Comparison of ENCODE assay signal across 15 mouse cellular contexts in genomic region chr9:120069779-120070178, GRCm38 (mm10). TPM values are rescaled to one million over a fixed set of nuclear protein-coding genes. Genes with fewer than 3 reads are reported as not detected.
A peak's percentile ranks its signal among the peaks of the same experiment; 100 is the strongest.
DNase-seq lines count a peak whose midpoint lies in the region; ATAC-seq and TF ChIP-seq lines count a peak whose summit lies in the region.
"Had no signal": no experiment of that assay in that cellular context is flagged by ENCODE, and none has a peak within 500 bp of the region (broad histone marks: within the 10 kb centered on the region; RNA-seq: fewer than 3 reads in every experiment).

Gene Cx3cr1 (minus strand): TSS chr9:120069879.

- H3K27me3 ChIP-seq in intestine, embryonic 14.5 days (replicated peaks; ENCODE audit: control insufficient read depth, insufficient read depth, low read length), result no peaks in the 10 kb centered on the region
- no peaks in the 10 kb centered on the region for H3K27me3 ChIP-seq in intestine, embryonic 16.5 days (replicated peaks; ENCODE audit: control insufficient read depth, insufficient read depth, low read length)
- no peaks in the 10 kb centered on the region for H3K27me3 ChIP-seq in spleen, adult 2 months (ENCODE audit: control insufficient read depth, insufficient read depth, low read length)
- H3K27me3 ChIP-seq in limb, embryonic 14.5 days (ENCODE audit: control insufficient read depth, insufficient read depth, low read length), result no peaks in the 10 kb centered on the region
- H3K27me3 ChIP-seq: embryonic facial prominence, embryonic 12.5 days; heart, embryonic 13.5 days; midbrain, embryonic 13.5 days had no signal

- TF ChIP-seq POLR2A in spleen, adult 2 months (IDR thresholded peaks at IDR 0.05; ENCODE audit: low read depth, low read length), result no peak
- no peak for TF ChIP-seq POLR2A in limb, embryonic 14.5 days (IDR thresholded peaks at IDR 0.05; ENCODE audit: borderline replicate concordance, extremely low read depth, insufficient read depth, insufficient read length)

- H3K9me3 ChIP-seq in intestine, embryonic 14.5 days (ENCODE audit: control insufficient read depth, low read length), result no peaks in the 10 kb centered on the region
- H3K9me3 ChIP-seq in intestine, embryonic 16.5 days (ENCODE audit: control insufficient read depth, low read length), result no peaks in the 10 kb centered on the region
- H3K9me3 ChIP-seq in limb, embryonic 14.5 days (ENCODE audit: control insufficient read depth, low read length), result no peaks in the 10 kb centered on the region
- H3K9me3 ChIP-seq: embryonic facial prominence, embryonic 12.5 days; heart, embryonic 13.5 days; midbrain, embryonic 13.5 days had no signal

- ATAC-seq in intestine, embryonic 14.5 days (replicated peaks; ENCODE audit: low FRiP score, low TSS enrichment, low read depth), result no peak
- ATAC-seq in intestine, embryonic 16.5 days, result no peak
- ATAC-seq in limb, embryonic 14.5 days (ENCODE audit: low FRiP score, low read depth), result no peak
- ATAC-seq: midbrain, embryonic 13.5 days; Patski had no signal

- DNase-seq in intestine, embryonic 14.5 days (ENCODE audit: low spot score), result no peak
- DNase-seq in spleen, adult 2 months (ENCODE audit: low read depth in 1 of 2, low spot score in 2 of 2), result no peak
- DNase-seq in spleen, postnatal 4 days (ENCODE audit: low spot score in 2 of 2), result no peak
- DNase-seq in limb, embryonic 14.5 days (ENCODE audit: low spot score), result no peak
- DNase-seq in cerebellum, postnatal 25 days, result no peak
- no peak for DNase-seq in kidney, adult 18-20 months
- DNase-seq: adrenal gland, postnatal 10 days; kidney, postnatal 36 days; lung, embryonic 14.5 days; thymus, adult 18-20 months had no signal

- H3K4me2 ChIP-seq in intestine, embryonic 14.5 days (ENCODE audit: low read length), result peak within 1 kb of the TSS; percentile 26
- no peak within 1 kb of the TSS for H3K4me2 ChIP-seq in intestine, embryonic 16.5 days (ENCODE audit: low read depth, low read length)
- H3K4me2 ChIP-seq in limb, embryonic 14.5 days (replicated peaks; ENCODE audit: low read depth, low read length, severe bottlenecking), result no peak within 1 kb of the TSS
- H3K4me2 ChIP-seq: embryonic facial prominence, embryonic 12.5 days; heart, embryonic 13.5 days; lung, embryonic 14.5 days; midbrain, embryonic 13.5 days had no signal

- no peak within 1 kb of the TSS for H3K9ac ChIP-seq in intestine, embryonic 14.5 days (ENCODE audit: low read length)
- H3K9ac ChIP-seq in intestine, embryonic 16.5 days (ENCODE audit: low read depth, low read length), result no peak within 1 kb of the TSS
- no peak within 1 kb of the TSS for H3K9ac ChIP-seq in limb, embryonic 14.5 days (ENCODE audit: low read depth, low read length, severe bottlenecking)
- H3K9ac ChIP-seq: embryonic facial prominence, embryonic 12.5 days; heart, embryonic 13.5 days; lung, embryonic 14.5 days; midbrain, embryonic 13.5 days had no signal

- 85% methylated on average over 11 of the region's 11 CpGs for WGBS in intestine, embryonic 14.5 days
- 86% methylated on average over 11 of the region's 11 CpGs for WGBS in intestine, embryonic 16.5 days
- WGBS in spleen, adult 2 months, result 85% methylated on average over 11 of the region's 11 CpGs
- 82% methylated on average over 11 of the region's 11 CpGs for WGBS in limb, embryonic 14.5 days

- peak within 1 kb of the TSS; percentile 59; the same call in 1 of the 2 replicates for H3K27ac ChIP-seq in intestine, embryonic 14.5 days (ENCODE audit: low read depth)
- H3K27ac ChIP-seq in intestine, embryonic 16.5 days (ENCODE audit: low read length), result no peak within 1 kb of the TSS
- H3K27ac ChIP-seq in spleen, adult 2 months (ENCODE audit: insufficient read depth, low read length), result no peak within 1 kb of the TSS
- no peak within 1 kb of the TSS for H3K27ac ChIP-seq in limb, embryonic 14.5 days (replicated peaks; ENCODE audit: low read depth, low read length)
- H3K27ac ChIP-seq: embryonic facial prominence, embryonic 12.5 days; heart, embryonic 13.5 days; midbrain, embryonic 13.5 days had no signal

- TF ChIP-seq CTCF in spleen, adult 2 months (IDR thresholded peaks at IDR 0.05; ENCODE audit: extremely low read depth, insufficient read depth, insufficient read length, insufficient replicate concordance), result no peak

- H3K4me1 ChIP-seq in intestine, embryonic 14.5 days (replicated peaks; ENCODE audit: control insufficient read depth, insufficient read depth, low read length), result no peaks in the 10 kb centered on the region
- H3K4me1 ChIP-seq in intestine, embryonic 16.5 days (ENCODE audit: control insufficient read depth, insufficient read depth, low read length), result no peaks in the 10 kb centered on the region
- H3K4me1 ChIP-seq in spleen, adult 2 months (ENCODE audit: control insufficient read depth, insufficient read depth, insufficient read length), result peaks cover 2% of the 10 kb centered on the region; the same call in 1 of the 2 replicates
- H3K4me1 ChIP-seq in limb, embryonic 14.5 days (ENCODE audit: control insufficient read depth, insufficient read depth, low read length), result no peaks in the 10 kb centered on the region
- H3K4me1 ChIP-seq: embryonic facial prominence, embryonic 12.5 days; heart, embryonic 13.5 days; midbrain, embryonic 13.5 days had no signal

- H3K4me3 ChIP-seq in intestine, embryonic 14.5 days (ENCODE audit: low read depth, low read length), result no peak within 1 kb of the TSS; the same call in 1 of the 2 replicates
- H3K4me3 ChIP-seq in intestine, embryonic 16.5 days (ENCODE audit: low read length), result no peak within 1 kb of the TSS
- H3K4me3 ChIP-seq in spleen, adult 2 months (ENCODE audit: extremely low read depth, insufficient read depth, insufficient read length), result no peak within 1 kb of the TSS
- H3K4me3 ChIP-seq in limb, embryonic 14.5 days (replicated peaks; ENCODE audit: low read length), result no peak within 1 kb of the TSS
- H3K4me3 ChIP-seq: embryonic facial prominence, embryonic 12.5 days; heart, embryonic 13.5 days; midbrain, embryonic 13.5 days had no signal

- no peaks in the 10 kb centered on the region for H3K36me3 ChIP-seq in intestine, embryonic 14.5 days (ENCODE audit: control insufficient read depth, insufficient read depth, low read length)
- no peaks in the 10 kb centered on the region for H3K36me3 ChIP-seq in intestine, embryonic 16.5 days (ENCODE audit: control insufficient read depth, insufficient read depth, low read length)
- no peaks in the 10 kb centered on the region for H3K36me3 ChIP-seq in spleen, adult 2 months (ENCODE audit: control insufficient read depth, insufficient read depth, low read length)
- H3K36me3 ChIP-seq in limb, embryonic 14.5 days (ENCODE audit: control insufficient read depth, insufficient read depth, low read length), result no peaks in the 10 kb centered on the region
- H3K36me3 ChIP-seq: embryonic facial prominence, embryonic 12.5 days; heart, embryonic 13.5 days; midbrain, embryonic 13.5 days had no signal

RNA-seq across cellular contexts. Expression of gene Cx3cr1, which starts in this region (rescaled TPM):
- polyA plus RNA-seq in intestine, embryonic 14.5 days (2014; fragmentation: Nextera tagmentation; extraction: Ambion mirVana), result 7.6 and 10.2 TPM in 2 replicates
- 8.3 and 9.2 TPM in 2 replicates for polyA plus RNA-seq in intestine, embryonic 16.5 days (2015; fragmentation: Nextera tagmentation; extraction: Ambion mirVana)
- polyA plus RNA-seq in spleen, adult 2 months (2012; rRNA removed), result 14.4 and 16.8 TPM in 2 replicates
- 11.0 and 12.3 TPM in 2 replicates for polyA plus RNA-seq in limb, embryonic 14.5 days (2012; rRNA removed)
- polyA plus RNA-seq in limb, embryonic 14.5 days (2014; fragmentation: Nextera tagmentation; extraction: Ambion mirVana), result 10.1 and 12.5 TPM in 2 replicates
- polyA plus RNA-seq: Patski had no signal
